Mouse (Mus musculus): Measurements from ENCODE around the gene Git2. TPM values are rescaled to one million over a fixed set of nuclear protein-coding genes. Genes with fewer than 3 reads are reported as not detected.
A peak's percentile ranks its signal among the peaks of the same experiment; 100 is the strongest.

Git2 gene
- 57.0 and 59.5 TPM in 2 replicates for total RNA-seq (2015; ENCODE audit: low replicate concordance)
- total RNA-seq (2017; ENCODE audit: low replicate concordance) = 51.1 and 56.1 TPM in 2 replicates

- ATAC-seq (replicated peaks; ENCODE audit: low FRiP score, poor library complexity, severe bottlenecking) = no peak
These were observed at the start of gene Git2 for GRCm38 (mm10) chr5:114775056-114775979. Gene Git2, minus strand, starts transcription at chr5:114775517.

GRCm38 (mm10) chr5:114824197-114824596 lies 48.9 kb upstream of the Git2 start:
- peak; percentile 77 for ATAC-seq (replicated peaks; ENCODE audit: low FRiP score, poor library complexity, severe bottlenecking)

GRCm38 (mm10) chr5:114822796-114823688 lies 47.7 kb upstream of the Git2 start, which contains the start of gene 1500011B03Rik:
Gene 1500011B03Rik, minus strand, starts transcription at chr5:114823468.
- peak; percentile 48 for ATAC-seq (replicated peaks; ENCODE audit: low FRiP score, poor library complexity, severe bottlenecking)

- peak; percentile 58; the same call in 1 of the 2 replicates for ATAC-seq (replicated peaks; ENCODE audit: low FRiP score, poor library complexity, severe bottlenecking)
These were observed 42.8 kb upstream of the Git2 start for GRCm38 (mm10) chr5:114818124-114818523.

GRCm38 (mm10) chr5:114816599-114816998 lies 41.3 kb upstream of the Git2 start:
- ATAC-seq (replicated peaks; ENCODE audit: low FRiP score, poor library complexity, severe bottlenecking) = no peak

GRCm38 (mm10) chr5:114813525-114814181 lies 38.3 kb upstream of the Git2 start:
- peak; percentile 83 for ATAC-seq (replicated peaks; ENCODE audit: low FRiP score, poor library complexity, severe bottlenecking)

- ATAC-seq (replicated peaks; ENCODE audit: low FRiP score, poor library complexity, severe bottlenecking) = no peak
These were observed 34.5 kb upstream of the Git2 start for GRCm38 (mm10) chr5:114809826-114810225.

- no peak for ATAC-seq (replicated peaks; ENCODE audit: low FRiP score, poor library complexity, severe bottlenecking)
These were observed 34.0 kb upstream of the Git2 start for GRCm38 (mm10) chr5:114809181-114809756.

- peak; percentile 31; the same call in 1 of the 2 replicates for ATAC-seq (replicated peaks; ENCODE audit: low FRiP score, poor library complexity, severe bottlenecking)
These were observed 33.1 kb upstream of the Git2 start for GRCm38 (mm10) chr5:114808385-114808784.

GRCm38 (mm10) chr5:114807893-114808292 lies 32.6 kb upstream of the Git2 start:
- no peak for ATAC-seq (replicated peaks; ENCODE audit: low FRiP score, poor library complexity, severe bottlenecking)

GRCm38 (mm10) chr5:114807468-114807867 lies 32.2 kb upstream of the Git2 start:
- peak; percentile 79 for ATAC-seq (replicated peaks; ENCODE audit: low FRiP score, poor library complexity, severe bottlenecking)

GRCm38 (mm10) chr5:114807063-114807462 lies 31.7 kb upstream of the Git2 start:
- ATAC-seq (replicated peaks; ENCODE audit: low FRiP score, poor library complexity, severe bottlenecking) = peak; percentile 48

- ATAC-seq (replicated peaks; ENCODE audit: low FRiP score, poor library complexity, severe bottlenecking) = no peak
These were observed 31.3 kb upstream of the Git2 start for GRCm38 (mm10) chr5:114806636-114807035.

GRCm38 (mm10) chr5:114805436-114806350 lies 30.4 kb upstream of the Git2 start:
- no peak for ATAC-seq (replicated peaks; ENCODE audit: low FRiP score, poor library complexity, severe bottlenecking)

GRCm38 (mm10) chr5:114804958-114805357 lies 29.6 kb upstream of the Git2 start:
- no peak for ATAC-seq (replicated peaks; ENCODE audit: low FRiP score, poor library complexity, severe bottlenecking)

GRCm38 (mm10) chr5:114804335-114804734 lies 29.0 kb upstream of the Git2 start:
- ATAC-seq (replicated peaks; ENCODE audit: low FRiP score, poor library complexity, severe bottlenecking) = no peak

GRCm38 (mm10) chr5:114803231-114803630 lies 27.9 kb upstream of the Git2 start:
- ATAC-seq (replicated peaks; ENCODE audit: low FRiP score, poor library complexity, severe bottlenecking) = no peak

- ATAC-seq (replicated peaks; ENCODE audit: low FRiP score, poor library complexity, severe bottlenecking) = no peak
These were observed 26.5 kb upstream of the Git2 start for GRCm38 (mm10) chr5:114801841-114802240.

All from erythroid progenitor cell, adult 5-6 weeks (primary cell).